21 mouse cellular contexts compared by ENCODE assay signal in the genomic region with DNA sequence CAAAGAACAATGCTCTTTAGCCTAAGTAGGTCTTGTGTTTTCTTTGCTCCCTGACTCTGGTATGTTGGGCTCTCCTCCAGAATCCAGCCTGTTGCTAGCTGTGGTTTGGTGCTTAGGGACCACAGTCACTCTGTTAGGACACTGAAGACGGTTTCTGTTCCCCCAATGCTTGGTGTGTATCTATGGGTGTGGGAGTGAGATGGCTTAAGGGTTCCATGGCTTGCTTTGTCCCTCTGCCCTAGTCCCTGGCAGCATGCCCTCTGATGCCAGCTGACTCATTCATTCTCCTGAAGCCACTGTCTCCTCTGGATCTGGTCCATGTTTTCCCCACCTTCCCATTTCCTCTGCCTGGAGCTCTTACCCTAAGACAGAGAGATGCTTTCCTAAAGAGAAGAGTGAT. TPM values are rescaled to one million over a fixed set of nuclear protein-coding genes. Genes with fewer than 3 reads are reported as not detected.
"Had no signal": no experiment of that assay in that cellular context is flagged by ENCODE, and none has a peak within 500 bp of the region (broad histone marks: within the 10 kb centered on the region; RNA-seq: fewer than 3 reads in every experiment).

No protein-coding gene starts in this region.

- H3K9ac ChIP-seq: liver, embryonic 15.5 days; midbrain, embryonic 13.5 days; neural tube, embryonic 15.5 days had no signal

- ATAC-seq: lung, postnatal 0 days; midbrain, embryonic 13.5 days had no signal

- H3K4me3 ChIP-seq: layer of hippocampus, adult 2 months; limb, embryonic 10.5 days; liver, embryonic 15.5 days; midbrain, embryonic 13.5 days; neural tube, embryonic 15.5 days had no signal

- H3K4me1 ChIP-seq: limb, embryonic 10.5 days; liver, embryonic 15.5 days; midbrain, embryonic 13.5 days; neural tube, embryonic 15.5 days had no signal

- H3K27ac ChIP-seq: layer of hippocampus, adult 2 months; limb, embryonic 10.5 days; liver, embryonic 15.5 days; macrophage; midbrain, embryonic 13.5 days; neural tube, embryonic 15.5 days; stomach, postnatal 0 days had no signal

- H3K27me3 ChIP-seq: liver, embryonic 15.5 days; midbrain, embryonic 13.5 days; neural tube, embryonic 15.5 days had no signal

- H3K9me3 ChIP-seq: limb, embryonic 10.5 days; liver, embryonic 15.5 days; midbrain, embryonic 13.5 days; neural tube, embryonic 15.5 days had no signal

- DNase-seq: kidney, postnatal 10 days; kidney, postnatal 4 days; lung, adult 2 months; right cerebral cortex, adult 18-20 months; right cerebral cortex, postnatal 25 days; thymus, adult 18-20 months; thymus, postnatal 14 days had no signal

- H3K4me2 ChIP-seq: liver, embryonic 11.5 days; liver, embryonic 15.5 days; midbrain, embryonic 13.5 days; neural tube, embryonic 15.5 days had no signal

- H3K36me3 ChIP-seq: limb, embryonic 10.5 days; liver, embryonic 15.5 days; midbrain, embryonic 13.5 days; neural tube, embryonic 15.5 days had no signal

RNA-seq across cellular contexts. Expression of a gene that starts 24.8 kb away (rescaled TPM):
- polyA plus RNA-seq: limb, embryonic 10.5 days; liver, embryonic 11.5 days; liver, embryonic 15.5 days; macrophage; midbrain, embryonic 13.5 days had no signal

RNA-seq across cellular contexts. Expression of a gene that starts 40.2 kb away (rescaled TPM):
- total RNA-seq: layer of hippocampus, adult 2 months; layer of hippocampus, postnatal 10 days; left cerebral cortex, postnatal 10 days; midbrain, postnatal 0 days had no signal
- polyA plus RNA-seq: kidney, embryonic 14.5 days; limb, embryonic 10.5 days; macrophage; midbrain, embryonic 13.5 days; midbrain, postnatal 0 days; neural tube, embryonic 11.5 days; neural tube, embryonic 15.5 days had no signal
